Mouse (Mus musculus): ENCODE data around the gene Vsig8.

The Vsig8 gene

DNA sequence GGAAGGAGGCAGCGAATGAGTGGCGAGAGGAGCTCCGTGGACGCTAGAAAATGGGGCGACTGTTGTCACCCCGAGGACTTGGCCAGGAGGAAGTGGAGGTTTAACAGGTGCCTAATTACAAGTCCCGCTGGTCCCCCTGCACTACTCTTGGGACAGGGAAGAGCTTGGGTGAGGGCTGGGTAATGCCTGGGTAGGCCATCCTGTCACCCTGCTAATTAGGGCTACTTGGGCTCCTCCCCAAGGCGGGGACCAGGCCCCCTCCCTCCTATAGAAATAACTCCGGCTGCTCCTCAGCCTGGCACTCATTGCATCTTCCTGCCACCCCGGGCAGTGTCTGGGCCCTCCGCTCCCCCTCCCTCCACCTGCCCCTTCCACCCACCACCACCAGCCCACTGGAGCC lies at the start of gene Vsig8:
Vsig8 (plus strand) TSS at position 301 of the 400 bp plus-strand sequence.
- no peak for DNase-seq

DNA sequence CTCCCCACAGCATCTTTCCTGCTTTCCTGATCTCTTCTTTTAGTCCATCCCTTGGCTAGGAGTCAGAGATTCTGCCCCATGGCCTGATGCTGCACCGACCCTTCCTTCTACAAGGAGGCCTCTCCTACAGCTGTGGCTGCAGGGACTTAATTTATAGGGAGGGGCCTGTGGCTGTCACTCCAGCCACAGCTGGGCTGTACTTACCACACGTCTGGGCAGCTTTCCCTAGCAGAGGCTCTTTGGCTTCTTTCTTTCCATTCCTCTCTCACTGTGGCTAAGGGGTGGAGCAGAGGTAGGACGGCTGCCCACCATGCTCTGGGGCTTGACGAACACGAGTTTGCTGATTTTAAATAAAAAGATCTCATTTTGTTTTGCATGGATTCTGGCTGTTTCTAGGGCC lies 48.7 kb upstream of the Vsig8 start:
- DNase-seq, result no peak

GRCm38 (mm10) chr1:172507701-172508100 lies 48.0 kb upstream of the Vsig8 start:
- no peak for DNase-seq

GRCm38 (mm10) chr1:172508172-172508571 lies 47.6 kb upstream of the Vsig8 start:
- DNase-seq, result no peak

- no peak for DNase-seq
Observed at GRCm38 (mm10) chr1:172509235-172509634, 46.5 kb upstream of the Vsig8 start.

DNA sequence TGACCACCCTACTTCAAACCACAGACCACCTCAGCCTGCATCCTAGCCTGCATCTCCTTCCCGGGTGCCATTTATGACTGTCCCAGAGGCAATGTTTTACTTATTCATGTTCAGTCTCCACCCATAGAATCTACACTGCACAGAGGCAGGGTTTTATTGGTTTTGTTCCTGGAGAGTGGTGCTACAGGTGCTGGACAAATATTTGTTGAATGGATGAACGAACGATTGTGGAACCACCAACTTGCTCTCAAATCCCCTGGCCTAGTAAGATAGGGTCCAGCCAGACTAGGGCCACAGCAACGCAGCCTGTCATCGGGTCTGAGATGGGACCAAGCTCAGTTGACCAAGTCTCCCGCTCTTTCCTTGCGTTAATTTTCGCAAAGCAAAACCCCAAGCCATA lies 45.8 kb upstream of the Vsig8 start:
- no peak for DNase-seq

DNA sequence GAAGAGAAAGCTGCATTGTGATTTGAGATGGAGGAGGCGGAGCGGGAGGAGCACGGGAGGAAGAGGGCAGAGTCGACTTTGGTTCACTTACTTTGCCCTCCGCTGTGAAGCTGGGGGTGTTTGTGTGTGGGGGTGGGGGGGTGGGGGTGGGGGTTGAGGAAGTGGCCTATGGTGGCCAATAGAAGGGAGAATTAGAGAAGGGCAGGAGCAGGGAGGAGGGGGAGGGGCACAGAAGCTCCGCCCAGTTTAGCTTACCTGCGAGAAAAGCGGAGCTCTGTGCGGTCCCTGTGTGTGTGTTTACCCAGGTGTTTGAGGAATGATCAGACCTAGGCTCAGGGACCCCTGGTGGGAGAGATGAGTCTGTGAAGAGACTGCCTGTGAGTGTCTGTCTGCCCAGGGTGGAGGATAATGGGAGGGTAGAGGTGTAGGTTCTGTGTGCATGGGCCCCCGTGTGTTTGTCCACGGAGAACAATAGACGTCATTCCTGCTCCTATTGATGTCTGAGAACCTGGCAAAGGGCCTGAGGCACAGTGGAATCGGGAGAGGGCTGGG lies 45.2 kb upstream of the Vsig8 start:
- DNase-seq, result no peak

DNA sequence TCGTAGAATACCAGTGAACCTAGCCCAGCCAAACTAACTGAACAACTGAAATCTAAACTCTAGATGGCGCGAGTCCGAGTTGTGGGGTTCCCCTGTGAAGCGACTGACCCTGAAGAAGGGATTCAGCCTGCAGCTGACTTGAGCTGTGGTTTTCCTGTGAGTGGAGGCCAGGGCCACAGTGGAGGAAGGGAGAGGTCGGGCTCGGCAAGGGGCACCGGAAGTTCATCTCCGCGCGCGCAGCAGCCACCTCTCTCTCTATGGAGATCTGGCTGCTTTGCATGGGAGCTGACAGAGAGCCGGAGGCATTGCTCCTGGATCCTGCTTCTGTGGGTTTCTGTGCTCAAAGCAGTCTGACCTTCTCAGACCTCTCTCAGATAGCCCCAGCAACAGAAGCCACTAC lies 42.8 kb upstream of the Vsig8 start:
- peak; percentile 60 for DNase-seq

GRCm38 (mm10) chr1:172513525-172514212 lies 42.1 kb upstream of the Vsig8 start:
- DNase-seq, result peak; percentile 83

DNA sequence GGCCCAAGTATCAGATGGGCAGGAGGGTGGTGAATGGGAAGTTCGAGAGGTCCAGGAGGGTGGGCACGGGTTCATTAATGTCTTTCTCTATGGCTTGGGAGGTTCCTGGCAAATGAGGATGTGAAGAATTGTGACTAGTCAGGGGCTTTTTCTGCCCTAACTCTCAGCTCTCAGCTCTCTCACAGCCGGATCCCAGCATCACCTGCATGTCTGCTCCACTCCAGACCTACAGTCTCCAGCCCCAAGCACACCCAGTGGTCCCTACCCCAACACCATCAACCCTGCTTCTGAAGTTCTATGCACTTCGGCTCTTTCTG lies 41.6 kb upstream of the Vsig8 start:
- DNase-seq, result no peak

DNA sequence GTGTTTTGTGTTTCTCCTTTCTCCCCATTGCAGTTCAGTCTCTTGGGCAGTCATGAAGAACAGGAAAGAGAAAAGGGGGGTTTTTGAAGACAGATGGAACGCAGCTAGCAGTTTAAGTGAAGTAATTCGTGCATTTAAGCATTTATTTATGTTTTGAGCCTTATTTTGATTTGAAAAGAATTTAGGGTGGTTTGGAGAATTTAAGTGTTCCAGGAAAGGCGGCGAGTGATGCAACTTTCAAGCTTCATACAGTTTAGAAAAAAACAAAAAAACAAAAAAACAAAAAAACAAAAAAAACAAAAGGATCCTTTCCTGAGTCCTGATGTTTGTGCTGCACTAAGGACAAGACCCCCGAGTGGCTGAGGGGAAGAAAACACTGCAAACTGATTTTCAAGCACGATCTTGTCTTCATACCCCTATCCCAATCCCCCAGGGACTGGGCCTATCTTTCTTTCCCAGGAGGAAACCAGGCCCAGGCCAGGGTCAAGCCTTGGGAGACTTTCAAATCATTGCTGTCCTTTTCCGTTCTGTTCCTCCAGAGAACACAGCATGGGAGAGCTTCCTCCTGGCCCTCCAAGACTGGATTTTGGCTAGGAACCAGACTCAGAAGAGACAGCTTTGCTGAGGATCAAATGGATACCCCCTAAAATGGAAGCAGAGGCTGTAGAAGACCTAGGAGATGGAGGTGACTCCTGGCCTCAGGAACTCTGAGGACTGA lies 41.0 kb upstream of the Vsig8 start:
- DNase-seq, result no peak

- DNase-seq, result no peak
Observed at GRCm38 (mm10) chr1:172515396-172515795, 40.3 kb upstream of the Vsig8 start.

DNA sequence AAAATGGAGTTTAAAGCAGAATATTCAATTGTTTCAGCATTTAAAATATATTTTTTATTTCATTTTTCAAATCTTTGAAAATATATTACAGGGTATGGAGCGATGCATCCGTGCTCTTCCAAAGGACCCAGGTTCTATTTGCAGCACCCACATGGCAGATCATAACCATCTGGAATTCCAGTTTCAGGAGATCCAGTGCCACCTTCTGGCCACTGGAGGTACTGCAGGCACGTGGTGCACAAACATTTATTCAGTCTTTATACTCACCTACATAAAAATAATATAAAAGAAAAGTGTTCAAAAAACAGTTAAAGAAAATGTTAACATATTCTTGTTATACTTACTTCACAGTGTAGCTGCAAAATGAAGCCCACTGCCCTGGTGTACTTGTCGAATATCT lies 37.7 kb upstream of the Vsig8 start:
- no peak for DNase-seq

GRCm38 (mm10) chr1:172519644-172520043 lies 36.1 kb upstream of the Vsig8 start:
- no peak for DNase-seq

- peak; percentile 83 for DNase-seq
Observed at GRCm38 (mm10) chr1:172520576-172521440, 34.9 kb upstream of the Vsig8 start, which contains the start of gene Cfap45. TSS of gene Cfap45 (plus strand) at chr1:172520801.

- no peak for DNase-seq
Observed at GRCm38 (mm10) chr1:172522524-172522923, 33.2 kb upstream of the Vsig8 start.

DNA sequence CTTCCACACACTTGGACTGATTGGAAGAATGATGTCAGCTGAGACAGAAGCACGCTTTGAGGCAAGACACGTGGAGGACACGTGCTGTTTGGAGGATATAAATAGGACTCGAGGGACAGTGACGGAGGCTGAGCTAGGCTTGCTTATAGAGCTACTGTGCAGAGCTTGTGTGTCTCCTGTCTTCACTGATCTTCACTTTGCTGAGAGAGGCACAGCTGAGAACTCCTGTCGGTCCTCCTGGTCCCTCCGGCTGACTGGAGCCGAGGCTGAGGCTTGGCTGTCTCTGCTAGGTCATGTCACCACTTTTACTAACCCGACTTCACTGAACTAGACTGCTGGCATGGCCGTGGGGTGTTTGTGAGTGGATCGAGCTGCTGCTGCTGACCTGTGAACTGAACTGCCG lies 32.0 kb upstream of the Vsig8 start:
- DNase-seq, result no peak

- DNase-seq, result peak; percentile 68
Observed at GRCm38 (mm10) chr1:172525027-172525764, 30.5 kb upstream of the Vsig8 start.

DNA sequence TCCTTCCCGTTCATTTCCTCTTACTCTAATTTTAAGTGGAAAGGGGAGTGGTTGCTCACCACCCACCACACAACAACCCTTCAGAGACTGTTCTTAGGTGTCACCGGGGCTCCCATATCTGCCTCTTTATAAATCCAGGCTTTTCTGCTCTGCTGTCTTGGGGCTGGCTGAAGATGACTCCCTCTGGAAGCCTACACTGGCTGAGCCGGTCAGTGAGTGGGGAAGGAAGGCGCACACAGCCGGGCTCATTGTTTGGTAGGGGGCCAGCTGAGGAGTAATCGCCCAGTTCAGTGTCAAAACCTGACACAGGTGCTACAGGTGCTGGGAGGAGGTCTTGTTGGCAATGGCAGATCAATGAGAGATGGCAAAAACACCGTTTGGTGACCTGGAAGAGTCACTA lies 29.8 kb upstream of the Vsig8 start:
- no peak for DNase-seq

GRCm38 (mm10) chr1:172526380-172527081 lies 29.2 kb upstream of the Vsig8 start:
- no peak for DNase-seq

DNA sequence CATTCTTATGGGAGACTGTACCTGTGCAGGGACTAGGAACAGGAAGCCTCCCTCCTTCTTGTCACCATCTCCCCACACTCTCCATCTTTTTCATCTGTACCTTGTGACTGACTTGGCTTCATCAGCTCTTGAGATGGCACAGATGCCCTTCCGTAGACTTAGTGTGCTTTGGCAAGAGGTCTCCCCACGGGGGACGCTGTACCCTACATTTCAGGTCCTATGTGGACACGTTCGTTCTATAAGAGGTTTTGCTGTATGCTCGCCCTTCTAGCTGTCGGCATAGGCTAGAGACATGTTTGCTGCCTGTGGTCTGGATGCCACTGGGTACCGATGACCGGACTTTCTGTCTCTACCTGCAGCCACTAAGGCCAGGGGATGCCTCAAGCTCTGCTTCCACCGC lies 28.3 kb upstream of the Vsig8 start:
- DNase-seq, result no peak

DNA sequence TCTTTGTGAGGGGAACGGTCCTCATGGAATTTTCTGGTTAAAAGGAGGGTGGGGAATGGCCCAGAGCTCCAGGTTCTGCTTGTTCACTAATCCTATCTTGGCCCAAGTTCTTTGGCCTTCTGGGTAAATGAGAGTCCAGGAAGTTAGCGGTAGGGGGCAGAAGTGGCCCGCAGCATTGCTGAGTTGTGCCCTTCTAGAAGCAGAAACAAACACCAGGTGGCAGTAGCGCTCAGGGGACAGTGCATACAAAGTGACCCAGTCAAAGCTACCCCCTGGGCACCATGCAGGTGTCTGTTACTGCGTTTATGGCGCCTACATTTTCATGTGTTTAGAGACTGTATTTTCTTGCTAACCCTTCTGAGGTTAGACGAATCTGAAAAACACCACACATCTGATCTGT lies 27.0 kb upstream of the Vsig8 start:
- DNase-seq, result peak; percentile 80
